Mouse (Mus musculus): Measurements from ENCODE around the gene Olfr506.
"Not testable (repeated sequence)": the region's sequence is repeated elsewhere in the genome, so short reads cannot be mapped to it uniquely, and the experiment has no call there.

DNA sequence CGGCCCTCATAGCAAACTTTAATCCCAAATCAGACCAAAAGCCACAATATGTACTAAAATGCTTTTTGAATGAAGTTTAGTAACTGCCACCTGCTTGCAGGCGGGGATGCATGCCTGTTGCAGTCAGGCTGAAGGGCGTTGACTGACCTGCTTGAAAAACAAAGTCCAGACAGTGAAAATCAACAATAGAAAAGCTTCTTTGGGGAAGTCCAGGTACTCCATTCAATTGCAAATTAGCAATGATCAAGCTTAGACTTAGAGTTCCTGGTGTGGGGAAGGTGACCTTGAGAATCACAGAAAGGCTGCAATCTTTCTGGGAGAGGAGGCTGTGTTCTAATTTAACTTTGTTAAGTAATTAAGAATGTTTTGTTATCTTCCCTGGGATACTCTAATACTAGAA, 8.7 kb upstream of the Olfr506 start:
- TF ChIP-seq E2F4 (IDR thresholded peaks at IDR 0.05; ENCODE audit: insufficient read depth); POLR2AphosphoS2 (IDR thresholded peaks at IDR 0.05; ENCODE audit: insufficient read length, low read depth); POLR2A (IDR thresholded peaks at IDR 0.05; ENCODE audit: insufficient read length, low read depth); MAX (IDR thresholded peaks at IDR 0.05; ENCODE audit: low read depth); USF1 (IDR thresholded peaks at IDR 0.05; ENCODE audit: low read depth); MYOD1 (IDR thresholded peaks at IDR 0.05; ENCODE audit: control insufficient read depth in 1 of 3, insufficient read length in 2 of 3, low read depth in 2 of 3); SRF (IDR thresholded peaks at IDR 0.05; ENCODE audit: control insufficient read depth, insufficient read length, low read depth); TCF3 (IDR thresholded peaks at IDR 0.05; ENCODE audit: insufficient read length, low read depth); REST (IDR thresholded peaks at IDR 0.05; ENCODE audit: insufficient read depth, insufficient read length): not testable (repeated sequence)

All from myocyte (in vitro differentiated cells).